Mouse (Mus musculus) left cerebral cortex, postnatal 4 days (tissue): Measurements from ENCODE around the gene Psmb2. TPM values are rescaled to one million over a fixed set of nuclear protein-coding genes. Genes with fewer than 3 reads are reported as not detected.

Source experiments
- DNase-seq: peaks from one replicate; pipeline ENCODE4 v3.0.0-alpha.2; 2022
- intact Hi-C: fragments of 180-260 bp; cut with DNase I; formaldehyde crosslinking; loops from one replicate; pipeline ENCODE4 v1.15.1; 2025
- total RNA-seq, 2 experiments: library from RNA; stranded (reverse); gene quantifications; 2 replicates each; pipeline ENCODE4 v1.2.3; 2021

Psmb2 gene
- total RNA-seq, 2 experiments from 2014 or later: 138 to 141 TPM

DNA sequence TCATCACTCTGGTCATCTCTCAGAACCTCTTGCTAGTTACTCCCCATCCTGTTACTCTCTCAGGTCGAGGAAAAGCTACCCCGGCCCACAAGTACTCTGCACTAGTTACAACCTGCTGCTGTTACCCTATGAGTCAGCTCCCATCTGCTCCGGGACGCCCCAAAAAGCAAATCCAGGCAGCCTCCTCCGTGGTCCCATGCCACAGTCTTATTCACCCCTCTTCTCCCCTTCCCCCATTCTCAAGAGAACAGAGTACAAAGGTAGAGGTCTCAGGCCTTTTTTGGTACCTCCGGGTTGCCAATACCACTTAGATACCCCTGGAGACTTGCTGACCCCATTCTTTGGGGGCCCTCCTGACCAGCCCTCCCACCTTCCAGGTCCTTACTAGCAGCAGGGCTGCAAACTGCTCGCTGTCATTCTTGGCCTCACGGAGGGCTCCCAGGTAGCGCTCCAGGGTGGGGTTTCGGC lies 74.2 kb downstream of the Psmb2 start:
- intact Hi-C loops: no loop called here
- DNase-seq: no peak

DNA sequence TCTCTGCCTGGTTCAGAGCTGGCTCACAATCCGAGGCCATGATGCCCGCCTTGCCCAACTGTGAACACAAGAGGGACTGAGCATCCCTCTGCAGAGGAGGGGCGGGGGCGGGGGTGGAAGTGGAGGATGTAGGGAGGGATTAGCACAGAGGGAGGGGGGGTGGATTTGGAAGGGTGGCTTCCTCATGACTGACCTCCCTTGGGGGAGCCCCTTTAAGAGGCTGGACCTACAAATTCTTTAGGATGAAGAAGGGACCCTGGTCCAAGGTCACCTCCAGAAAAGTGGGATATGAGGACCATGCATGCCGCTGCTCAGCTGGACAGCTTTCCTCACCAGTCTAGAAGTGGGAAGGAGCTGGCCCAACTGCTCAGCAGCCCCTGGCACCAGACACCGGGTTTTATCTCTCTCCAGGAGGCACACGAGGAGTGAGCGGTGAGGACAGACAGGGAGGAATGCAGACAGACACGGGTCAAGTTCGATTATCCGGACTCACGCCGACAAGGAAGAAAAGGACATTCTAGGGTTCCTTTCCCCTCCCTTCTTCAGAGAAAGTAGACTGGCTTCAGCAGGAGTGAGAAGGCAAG lies 74.7 kb downstream of the Psmb2 start:
- peak; percentile 42 for DNase-seq
- intact Hi-C loops: no loop called here

DNA sequence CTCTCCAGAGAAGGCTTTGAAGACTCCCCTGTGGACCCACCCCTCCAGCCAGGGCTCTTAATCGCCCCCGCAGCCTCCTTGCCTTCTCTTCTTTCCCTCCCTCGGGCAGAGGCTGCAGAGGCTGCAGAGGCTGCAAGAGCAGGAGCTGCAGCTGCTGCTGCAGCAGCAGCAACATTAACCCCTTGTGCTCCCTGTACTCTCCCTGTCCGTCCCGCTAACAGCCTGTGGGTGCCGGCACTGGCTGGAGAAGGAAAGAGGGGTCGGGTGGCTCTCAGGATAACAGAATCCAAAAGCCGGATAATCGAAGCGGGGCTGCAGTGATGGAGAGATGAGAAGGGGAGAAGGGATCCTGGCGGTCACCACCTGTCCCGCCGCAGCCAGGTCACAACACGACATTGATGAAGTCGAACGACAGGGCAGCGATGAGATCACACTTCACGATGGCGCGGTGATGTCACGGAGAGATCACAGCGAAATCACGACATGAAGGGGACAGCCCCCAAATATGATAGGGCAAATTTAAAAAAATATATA lies 75.2 kb downstream of the Psmb2 start:
- intact Hi-C loops: no loop called here

DNA sequence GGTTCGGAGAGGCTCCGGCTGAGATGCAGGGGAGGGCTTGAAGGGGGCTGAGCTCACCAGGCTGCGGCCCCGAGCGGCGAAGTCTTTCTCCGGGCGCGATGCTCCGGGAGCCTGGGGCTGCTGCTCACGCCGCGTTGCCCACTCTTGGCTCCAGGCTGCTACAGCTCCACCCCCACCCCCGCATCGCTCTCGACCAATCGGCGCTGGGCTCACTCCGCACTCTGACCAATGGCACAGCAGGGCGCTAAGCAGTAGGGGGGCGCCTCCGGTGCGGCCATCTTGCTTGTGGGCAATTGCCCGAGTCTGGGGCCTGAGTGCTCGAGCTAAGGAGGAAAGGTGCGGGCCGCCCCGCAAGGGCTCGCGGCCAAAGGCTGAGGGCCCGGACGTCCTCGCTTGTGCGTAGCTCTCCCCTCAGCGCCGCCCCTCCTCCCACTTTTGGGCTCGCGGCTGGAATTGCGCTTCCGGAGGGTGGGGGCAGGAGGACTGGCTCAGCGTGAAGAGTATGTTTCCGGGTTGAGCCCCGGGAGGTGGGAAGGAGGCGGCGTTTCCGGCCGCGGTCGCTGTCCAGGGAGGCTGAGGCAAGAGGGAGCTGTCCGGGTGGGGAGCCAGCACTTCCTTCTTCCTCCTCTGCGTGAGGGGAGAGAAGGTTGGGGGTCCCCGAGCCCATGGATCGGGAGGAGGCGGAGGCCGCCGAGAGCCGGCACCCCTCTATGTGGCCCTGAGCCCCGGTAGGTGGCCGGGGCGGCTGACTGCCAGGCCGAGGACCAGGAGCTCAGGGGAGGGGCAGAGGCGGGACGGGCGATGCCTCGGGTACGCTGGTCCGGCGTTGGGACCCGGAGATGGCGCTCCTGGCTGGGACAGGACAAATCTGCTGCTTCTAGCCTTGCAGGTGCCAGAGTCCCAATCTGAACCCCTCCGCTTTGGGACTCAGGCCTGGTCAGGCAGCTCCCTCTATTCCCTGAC lies 76.1 kb downstream of the Psmb2 start, which contains the start of the genes Ncdn and AU040320:
Ncdn (minus strand) TSS at position 171 of the 963 bp plus-strand sequence.
AU040320 (plus strand) TSS at position 277 of the 963 bp plus-strand sequence.
- peak; percentile 99 for DNase-seq
- intact Hi-C loops: no loop called here

More for the DNA sequence above, 75.2 kb downstream of the Psmb2 start:
- peak; percentile 31 for DNase-seq

DNA sequence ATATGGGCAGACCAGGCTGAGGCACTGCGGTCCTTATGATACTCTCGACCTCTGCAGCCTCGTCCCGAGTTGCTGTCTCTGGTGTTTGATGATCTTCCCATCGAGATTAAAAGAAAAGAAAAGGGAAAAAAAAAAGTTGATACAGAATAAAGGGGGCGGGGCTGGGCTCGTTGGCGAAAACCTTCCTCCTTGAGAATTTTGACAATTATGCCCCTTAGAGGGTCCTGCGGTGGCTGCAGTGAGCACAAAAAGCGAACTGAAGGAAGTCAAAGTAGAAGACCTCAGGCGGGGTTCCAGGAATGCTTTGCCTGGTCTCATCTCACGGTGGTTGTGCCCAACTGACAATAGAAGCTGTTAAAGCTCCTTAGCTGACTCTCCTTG lies 76.8 kb downstream of the Psmb2 start:
- DNase-seq: no peak
- intact Hi-C loops: no loop called here

DNA sequence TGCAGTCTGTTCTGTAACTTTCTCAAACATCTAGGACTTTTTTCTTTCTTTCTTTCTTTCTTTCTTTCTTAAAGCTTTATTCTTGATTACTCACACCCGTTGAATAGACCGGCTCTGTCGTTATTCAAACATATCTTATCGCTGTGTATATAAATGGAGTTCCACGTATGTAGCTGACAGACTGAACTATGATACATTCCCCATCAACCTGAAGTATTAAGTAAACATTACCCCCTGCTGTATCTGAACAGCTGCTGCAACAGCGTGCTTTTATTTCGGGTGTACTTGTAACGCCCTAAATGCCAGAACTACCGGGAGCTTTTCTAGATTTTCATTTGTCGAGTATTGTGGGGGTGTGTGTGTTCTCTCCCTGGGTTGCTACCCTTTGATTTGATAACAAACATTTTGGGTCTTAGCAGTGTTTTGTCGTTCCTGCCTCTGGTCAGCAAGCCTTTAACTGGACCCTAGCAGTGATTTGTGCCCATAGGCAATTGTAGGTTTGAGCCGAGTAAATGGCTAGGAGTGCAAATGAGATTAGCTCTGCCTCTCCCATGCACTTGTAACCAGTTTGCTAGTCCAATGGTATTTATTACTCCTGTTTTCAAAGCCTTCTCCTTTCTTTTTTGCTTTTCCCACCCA lies 77.4 kb downstream of the Psmb2 start:
- intact Hi-C loops: no loop called here
- DNase-seq: no peak

DNA sequence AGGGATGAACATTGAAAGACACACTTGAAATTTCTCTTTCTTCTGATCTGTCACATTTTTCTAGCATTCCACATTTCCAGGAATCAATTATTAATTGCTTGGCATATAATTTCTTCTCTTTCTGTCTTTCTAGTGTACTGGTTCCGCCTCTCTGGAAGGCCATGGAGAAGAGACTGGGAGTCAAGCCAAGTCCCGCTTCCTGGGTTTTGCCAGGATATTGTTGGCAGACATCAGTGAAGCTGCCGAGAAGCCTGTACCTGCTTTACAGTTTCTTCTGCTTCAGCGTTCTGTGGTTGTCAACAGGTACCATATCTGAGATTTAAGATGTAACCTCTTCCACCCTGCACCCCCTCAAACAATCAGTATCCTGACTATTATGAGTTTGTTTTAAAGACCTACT lies 79.3 kb downstream of the Psmb2 start:
- peak; percentile 69 for DNase-seq
- intact Hi-C loops: no loop called here

DNA sequence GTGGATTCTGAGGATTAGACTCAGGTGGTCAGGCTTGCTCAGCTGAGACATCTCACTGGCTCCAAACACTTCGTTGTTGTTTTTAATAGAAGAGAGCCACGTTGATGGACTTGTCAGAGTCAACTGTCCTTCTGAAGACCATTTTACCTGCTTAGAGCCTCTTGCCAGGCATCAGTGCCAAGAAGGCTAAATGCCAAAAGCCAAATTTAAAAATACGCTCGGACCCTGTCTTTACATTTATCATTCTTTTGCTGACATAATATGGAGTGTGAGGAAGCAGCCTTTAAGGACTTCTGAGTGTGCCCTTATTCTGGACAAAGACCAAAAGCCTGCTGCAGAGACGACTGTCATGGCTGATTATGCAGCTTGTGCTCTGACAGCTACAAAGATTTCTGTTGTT lies 80.9 kb downstream of the Psmb2 start:
- DNase-seq: no peak

More for the DNA sequence above, 80.9 kb downstream of the Psmb2 start:
- intact Hi-C loops: no loop called here

Other genes with a start within 250 kb of the Psmb2 start
- 10 to 100 TPM; 23.3 to 35.4 TPM for gene Ago3, start 248.1 kb upstream of the Psmb2 start, total RNA-seq
- gene Ago1, start 209.0 kb upstream of the Psmb2 start, total RNA-seq: 10 to 100 TPM; 95.9 to 99.0 TPM
- gene Ago4, start 144.2 kb upstream of the Psmb2 start, total RNA-seq: 10 to 100 TPM; 10.7 to 12.8 TPM
- gene Clspn, start 120.7 kb upstream of the Psmb2 start, total RNA-seq: 1 to 10 TPM; 4.2 TPM
- gene 5730409E04Rik, start 67.8 kb upstream of the Psmb2 start, total RNA-seq: 10 to 100 TPM; 43.0 to 46.9 TPM
- gene Tfap2e, start 58.6 kb downstream of the Psmb2 start, total RNA-seq: not detected
- 100 to 1,000 TPM; 291 to 313 TPM for gene Ncdn, start 75.8 kb downstream of the Psmb2 start, total RNA-seq
- 10 to 100 TPM; 49.2 to 49.4 TPM for gene AU040320, start 75.9 kb downstream of the Psmb2 start, total RNA-seq